Mouse (Mus musculus): Measurements from ENCODE around the gene Med19. TPM values are rescaled to one million over a fixed set of nuclear protein-coding genes. Genes with fewer than 3 reads are reported as not detected.
A peak's percentile ranks its signal among the peaks of the same experiment; 100 is the strongest.

Med19 gene
- polyA plus RNA-seq, 1 experiment from 2014 or later: 33.3 TPM

DNA sequence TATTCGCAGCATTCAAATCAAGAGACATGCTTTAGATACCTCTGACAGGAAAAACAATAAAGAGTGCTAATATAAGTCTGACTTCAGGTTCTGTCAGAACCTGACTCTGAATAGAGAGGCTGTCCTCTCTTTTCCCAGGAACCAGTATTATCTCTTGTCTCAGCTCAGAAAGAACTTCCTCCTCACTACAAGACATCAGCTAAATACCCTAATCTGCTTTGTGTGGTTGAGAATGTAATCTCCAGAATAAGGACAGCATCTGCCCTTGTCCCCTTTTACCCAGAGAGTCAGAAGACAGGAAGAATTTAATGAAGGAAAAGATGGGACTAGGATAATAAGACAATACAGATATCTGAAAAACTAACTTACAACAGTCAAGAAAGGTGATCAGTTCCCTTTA, 25.3 kb downstream of the Med19 start:
- no peak overlapping the region for H3K4me2 ChIP-seq (ENCODE audit: low read length)
- ATAC-seq (replicated peaks; ENCODE audit: low FRiP score, low read depth) (no peak), DNase-seq (ENCODE audit: low spot score) (no peak)
- no peaks in the 10 kb centered on the region for H3K9me3 ChIP-seq (replicated peaks; ENCODE audit: low read length)
- TF ChIP-seq CTCF (IDR thresholded peaks at IDR 0.05; ENCODE audit: low read depth): no peak
- 94% methylated on average over 1 of the region's 1 CpGs for WGBS
- H3K27ac ChIP-seq: no peak overlapping the region
- H3K36me3 ChIP-seq (ENCODE audit: insufficient read depth, low read length): peaks cover 14% of the 10 kb centered on the region; the same call in 1 of the 2 replicates
- no peak overlapping the region for H3K4me3 ChIP-seq (replicated peaks; ENCODE audit: low read depth, low read length)
- H3K4me1 ChIP-seq (replicated peaks; ENCODE audit: insufficient read depth, low read length): no peaks in the 10 kb centered on the region
- H3K9ac ChIP-seq (ENCODE audit: low read depth, low read length): no peak overlapping the region
- H3K27me3 ChIP-seq (ENCODE audit: insufficient read depth, low read length): no peaks in the 10 kb centered on the region

GRCm38 (mm10) chr2:84704329-84704728, 26.1 kb downstream of the Med19 start:
- H3K4me2 ChIP-seq (ENCODE audit: low read length): 0 out of 2 replicates have a peak overlapping the region, but pooled peaks have one; percentile 15
- H3K27ac ChIP-seq: peak overlapping the region; percentile 70
- peaks cover 15% of the 10 kb centered on the region for H3K36me3 ChIP-seq (ENCODE audit: insufficient read depth, low read length)
- no peak for TF ChIP-seq CTCF (IDR thresholded peaks at IDR 0.05; ENCODE audit: low read depth)
- 53% methylated on average over 5 of the region's 5 CpGs for WGBS
- DNase-seq (ENCODE audit: low spot score) (peak; percentile 39), ATAC-seq (replicated peaks; ENCODE audit: low FRiP score, low read depth) (peak; percentile 66; the same call in 1 of the 2 replicates)
- no peaks in the 10 kb centered on the region for H3K27me3 ChIP-seq (ENCODE audit: insufficient read depth, low read length)
- H3K9ac ChIP-seq (ENCODE audit: low read depth, low read length): no peak overlapping the region
- H3K4me1 ChIP-seq (replicated peaks; ENCODE audit: insufficient read depth, low read length): no peaks in the 10 kb centered on the region
- H3K9me3 ChIP-seq (replicated peaks; ENCODE audit: low read length): no peaks in the 10 kb centered on the region
- no peak overlapping the region for H3K4me3 ChIP-seq (replicated peaks; ENCODE audit: low read depth, low read length)

DNA sequence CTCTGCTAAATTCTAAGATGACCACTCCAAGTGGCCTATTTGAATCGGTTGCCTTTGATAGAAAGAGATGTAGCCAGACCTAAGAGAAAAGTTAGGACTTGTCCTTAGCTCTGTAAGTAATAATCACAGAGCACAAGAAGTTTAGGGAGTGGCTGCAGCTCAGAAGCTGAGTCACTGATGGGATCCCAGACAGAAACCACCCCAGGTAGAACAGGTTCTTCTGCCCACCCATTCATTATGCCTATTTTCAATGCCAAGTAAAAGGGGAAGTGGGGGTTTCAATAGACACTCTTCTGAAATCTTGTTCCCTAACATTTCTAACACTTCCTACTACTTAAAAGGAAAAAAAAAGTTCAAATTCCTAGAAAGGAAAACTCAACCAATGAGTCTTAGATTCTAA, 27.1 kb downstream of the Med19 start:
- Histone ChIP-seq H3K36me3 (ENCODE audit: insufficient read depth, low read length) (peaks cover 17% of the 10 kb centered on the region), H3K9ac (ENCODE audit: low read depth, low read length) (no peak overlapping the region), H3K4me2 (ENCODE audit: low read length) (no peak overlapping the region), H3K27me3 (ENCODE audit: insufficient read depth, low read length) (no peaks in the 10 kb centered on the region), H3K4me3 (replicated peaks; ENCODE audit: low read depth, low read length) (no peak overlapping the region), H3K9me3 (replicated peaks; ENCODE audit: low read length) (no peaks in the 10 kb centered on the region), H3K4me1 (replicated peaks; ENCODE audit: insufficient read depth, low read length) (no peaks in the 10 kb centered on the region), H3K27ac (0 out of 2 replicates have a peak overlapping the region, but pooled peaks have one; percentile 48)
- 89% methylated on average over 1 of the region's 1 CpGs for WGBS
- DNase-seq (ENCODE audit: low spot score) (no peak), ATAC-seq (replicated peaks; ENCODE audit: low FRiP score, low read depth) (no peak)
- no peak for TF ChIP-seq CTCF (IDR thresholded peaks at IDR 0.05; ENCODE audit: low read depth)

- no peak overlapping the region for H3K27ac ChIP-seq
- no peak overlapping the region for H3K4me3 ChIP-seq (replicated peaks; ENCODE audit: low read depth, low read length)
- H3K9me3 ChIP-seq (replicated peaks; ENCODE audit: low read length): no peaks in the 10 kb centered on the region
- H3K36me3 ChIP-seq (ENCODE audit: insufficient read depth, low read length): peaks cover 18% of the 10 kb centered on the region; the same call in 1 of the 2 replicates
- H3K4me2 ChIP-seq (ENCODE audit: low read length): no peak overlapping the region
- no peaks in the 10 kb centered on the region for H3K27me3 ChIP-seq (ENCODE audit: insufficient read depth, low read length)
- ATAC-seq (replicated peaks; ENCODE audit: low FRiP score, low read depth): no peak
- no peaks in the 10 kb centered on the region for H3K4me1 ChIP-seq (replicated peaks; ENCODE audit: insufficient read depth, low read length)
- 29% methylated on average over 1 of the region's 1 CpGs for WGBS
- H3K9ac ChIP-seq (ENCODE audit: low read depth, low read length): peak overlapping the region; percentile 43; the same call in 1 of the 2 replicates
- no peak for TF ChIP-seq CTCF (IDR thresholded peaks at IDR 0.05; ENCODE audit: low read depth)
- no peak for DNase-seq (ENCODE audit: low spot score)
These were observed 29.3 kb downstream of the Med19 start for GRCm38 (mm10) chr2:84707523-84707922.

GRCm38 (mm10) chr2:84711898-84712297, 33.7 kb downstream of the Med19 start:
- Histone ChIP-seq H3K4me3 (replicated peaks; ENCODE audit: low read depth, low read length) (no peak overlapping the region), H3K9me3 (replicated peaks; ENCODE audit: low read length) (no peaks in the 10 kb centered on the region), H3K9ac (ENCODE audit: low read depth, low read length) (no peak overlapping the region), H3K27ac (no peak overlapping the region), H3K4me2 (ENCODE audit: low read length) (no peak overlapping the region), H3K36me3 (ENCODE audit: insufficient read depth, low read length) (peaks cover 16% of the 10 kb centered on the region; the same call in 1 of the 2 replicates), H3K27me3 (ENCODE audit: insufficient read depth, low read length) (no peaks in the 10 kb centered on the region), H3K4me1 (replicated peaks; ENCODE audit: insufficient read depth, low read length) (peaks cover 4% of the 10 kb centered on the region; the same call in 1 of the 2 replicates)
- ATAC-seq (replicated peaks; ENCODE audit: low FRiP score, low read depth) (no peak), DNase-seq (ENCODE audit: low spot score) (no peak)
- 95% methylated on average over 2 of the region's 2 CpGs for WGBS
- TF ChIP-seq CTCF (IDR thresholded peaks at IDR 0.05; ENCODE audit: low read depth): no peak

GRCm38 (mm10) chr2:84714422-84714810, 36.2 kb downstream of the Med19 start:
- DNase-seq (ENCODE audit: low spot score) (peak; percentile 35), ATAC-seq (replicated peaks; ENCODE audit: low FRiP score, low read depth) (no peak)
- H3K27me3 ChIP-seq (ENCODE audit: insufficient read depth, low read length): no peaks in the 10 kb centered on the region
- H3K27ac ChIP-seq: peak overlapping the region; percentile 98
- H3K4me3 ChIP-seq (replicated peaks; ENCODE audit: low read depth, low read length): peak overlapping the region; percentile 98
- peak overlapping the region; percentile 83 for H3K4me2 ChIP-seq (ENCODE audit: low read length)
- peaks cover 4% of the 10 kb centered on the region; the same call in 1 of the 2 replicates for H3K4me1 ChIP-seq (replicated peaks; ENCODE audit: insufficient read depth, low read length)
- peak overlapping the region; percentile 94 for H3K9ac ChIP-seq (ENCODE audit: low read depth, low read length)
- no peak for TF ChIP-seq CTCF (IDR thresholded peaks at IDR 0.05; ENCODE audit: low read depth)
- no peaks in the 10 kb centered on the region for H3K9me3 ChIP-seq (replicated peaks; ENCODE audit: low read length)
- 2% methylated on average over 16 of the region's 26 CpGs for WGBS
- 0 out of 2 replicates have a peak, but pooled peaks cover 7% of the 10 kb centered on the region for H3K36me3 ChIP-seq (ENCODE audit: insufficient read depth, low read length)

Measured in kidney, postnatal 0 days (tissue).